Mouse (Mus musculus) lung, embryonic 16.5 days (tissue): Measurements from ENCODE around the gene Rnase10. TPM values are rescaled to one million over a fixed set of nuclear protein-coding genes. Genes with fewer than 3 reads are reported as not detected.
"Not testable (repeated sequence)": the region's sequence is repeated elsewhere in the genome, so short reads cannot be mapped to it uniquely, and the experiment has no call there.

Experiments
- ATAC-seq: fragments of 200-750 bp; cut with Nextera tagmentation; 2 replicates; pipeline ENCODE4 v1.8.0; 2017; ENCODE audit warnings: low read depth, mild to moderate bottlenecking, moderate library complexity
- H3K27ac ChIP-seq: fragments of 300-500 bp; sonication (generic); 2 replicates; pipeline ENCODE4 v1.5.1; 2014; ENCODE audit warnings: mild to moderate bottlenecking, control low read depth, low read length
- H3K27me3 ChIP-seq: fragments of 300-500 bp; sonication (generic); 2 replicates; pipeline ENCODE4 v1.6.1; 2014; ENCODE audit warnings: low read depth, low read length, mixed read lengths; ENCODE audit not compliant: control insufficient read depth, insufficient read depth
- H3K36me3 ChIP-seq: fragments of 300-500 bp; sonication (generic); 2 replicates; pipeline ENCODE4 v1.6.1; 2014; ENCODE audit warnings: low read length; ENCODE audit not compliant: control insufficient read depth, insufficient read depth
- H3K4me1 ChIP-seq: fragments of 300-500 bp; sonication (generic); replicated peaks from 2 replicates; pipeline ENCODE4 v1.6.1; 2014; ENCODE audit warnings: low read length, mixed read lengths; ENCODE audit not compliant: control insufficient read depth, insufficient read depth
- H3K4me2 ChIP-seq: fragments of 300-500 bp; sonication (generic); 2 replicates; pipeline ENCODE4 v1.6.1; 2014; ENCODE audit warnings: low read depth, low read length, control low read depth
- H3K4me3 ChIP-seq: fragments of 300-500 bp; sonication (generic); 2 replicates; pipeline ENCODE4 v1.5.1; 2014; ENCODE audit warnings: mild to moderate bottlenecking, low read length, control low read depth
- H3K9ac ChIP-seq: fragments of 300-500 bp; sonication (generic); 2 replicates; pipeline ENCODE4 v1.6.1; 2014; ENCODE audit warnings: low read length, control low read depth
- H3K9me3 ChIP-seq: fragments of 300-500 bp; sonication (generic); 2 replicates; pipeline ENCODE4 v1.6.1; 2016; ENCODE audit warnings: low read length; ENCODE audit not compliant: control insufficient read depth
- WGBS: fragments of 180-500 bp; shearing (Covaris S2); extraction: QIAGEN DNeasy Blood & Tissue Kit; methylation state at CpG from one replicate; pipeline ENCODE4 v1.1.7; 2014; 5-methylcytosine and 5-hydroxymethylcytosine counted together
- polyA plus RNA-seq: library from polyadenylated mRNA; unstranded; fragments of >200 nt; fragmentation: Nextera tagmentation; extraction: Ambion mirVana; gene quantifications from 2 replicates; pipeline ENCODE4 v1.2.1, GENCODE M21; 2015

Rnase10 gene
- polyA plus RNA-seq, 1 experiment from 2014 or later, result 0.26 TPM

GRCm38 (mm10) chr14:50975001-50975400 is 32.5 kb upstream of the Rnase10 start:
- no peaks in the 10 kb centered on the region for H3K36me3 ChIP-seq
- no peaks in the 10 kb centered on the region for H3K9me3 ChIP-seq
- H3K27me3 ChIP-seq, result no peaks in the 10 kb centered on the region
- no peak for ATAC-seq
- H3K9ac ChIP-seq, result no peak overlapping the region
- no peak overlapping the region for H3K4me2 ChIP-seq
- no peak overlapping the region for H3K27ac ChIP-seq
- no peak overlapping the region for H3K4me3 ChIP-seq
- 48% methylated on average over 5 of the region's 5 CpGs for WGBS
- H3K4me1 ChIP-seq, result no peaks in the 10 kb centered on the region

DNA sequence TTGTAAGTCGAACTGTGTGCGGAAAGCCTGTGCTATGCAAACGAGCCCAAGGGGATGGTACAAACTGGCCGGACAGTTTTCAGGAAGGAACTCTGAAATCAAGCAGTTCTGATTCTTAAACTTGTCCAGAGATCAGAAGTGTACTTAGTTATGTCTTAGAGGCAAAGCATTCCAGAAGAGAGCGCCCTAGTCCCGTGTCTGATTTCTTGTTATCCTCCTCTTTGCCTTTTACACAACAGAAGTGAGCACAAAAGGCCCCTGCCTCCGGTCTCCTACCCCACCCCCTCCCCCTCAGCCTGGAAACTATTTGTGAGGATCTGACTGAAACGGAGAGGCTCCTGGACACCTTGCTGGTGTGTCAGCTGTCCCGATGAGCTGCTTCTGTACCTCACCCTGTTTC is 30.9 kb upstream of the Rnase10 start:
- no peak overlapping the region for H3K4me3 ChIP-seq
- peak overlapping the region; percentile 33; the same call in 1 of the 2 replicates for H3K9ac ChIP-seq
- H3K9me3 ChIP-seq, result no peaks in the 10 kb centered on the region
- 23% methylated on average over 9 of the region's 9 CpGs for WGBS
- peak; percentile 71 for ATAC-seq
- no peak overlapping the region for H3K4me2 ChIP-seq
- H3K36me3 ChIP-seq, result no peaks in the 10 kb centered on the region
- no peaks in the 10 kb centered on the region for H3K27me3 ChIP-seq
- H3K4me1 ChIP-seq, result no peaks in the 10 kb centered on the region
- H3K27ac ChIP-seq, result no peak overlapping the region

DNA sequence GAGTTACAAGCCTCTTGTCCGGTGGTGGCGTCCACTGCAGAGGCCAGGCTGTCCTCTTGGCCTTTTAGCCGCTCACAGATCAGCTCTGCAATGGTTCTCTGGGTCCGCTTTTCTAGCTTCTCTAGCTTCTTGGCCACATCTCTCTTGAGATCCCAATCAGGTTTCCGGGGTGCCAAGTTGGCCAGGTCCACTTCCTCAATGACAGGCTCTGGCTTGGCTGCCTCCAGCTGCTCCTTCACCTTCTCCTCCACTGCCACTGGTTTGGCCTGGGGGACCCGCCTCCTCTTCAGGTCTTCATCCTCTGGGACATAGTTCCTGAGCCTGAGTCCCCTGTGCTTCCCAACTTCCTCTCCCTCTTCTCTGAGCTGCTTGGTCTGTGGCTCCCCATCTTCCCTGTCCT is 29.1 kb upstream of the Rnase10 start:
- not testable (repeated sequence) for H3K4me2 ChIP-seq, H3K9ac ChIP-seq, H3K27me3 ChIP-seq, H3K9me3 ChIP-seq, H3K4me1 ChIP-seq, H3K4me3 ChIP-seq, H3K36me3 ChIP-seq, ATAC-seq, H3K27ac ChIP-seq
- 91% methylated on average over 6 of the region's 6 CpGs for WGBS

DNA sequence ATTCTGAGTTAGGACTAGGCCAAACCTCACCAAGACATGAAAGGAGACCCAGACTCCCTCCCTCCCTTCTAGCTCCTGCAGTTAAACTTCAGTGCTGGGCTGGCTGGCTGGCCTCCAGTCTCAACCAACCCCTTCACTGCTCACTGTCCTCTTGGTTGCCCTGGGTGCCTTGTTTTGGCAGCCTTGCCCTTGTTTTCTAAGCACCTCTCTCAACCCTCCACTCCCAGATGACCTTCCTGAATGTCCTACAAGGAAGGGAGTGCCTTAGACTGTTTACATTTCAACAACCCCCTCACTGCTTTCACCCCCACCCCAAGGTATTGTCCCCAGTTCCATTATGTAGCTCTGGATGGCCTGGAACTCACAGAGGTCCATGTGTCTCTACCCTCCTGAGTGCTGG is 27.9 kb upstream of the Rnase10 start:
- no peaks in the 10 kb centered on the region for H3K36me3 ChIP-seq
- no peak overlapping the region for H3K27ac ChIP-seq
- H3K9ac ChIP-seq, result no peak overlapping the region
- H3K9me3 ChIP-seq, result no peaks in the 10 kb centered on the region
- no peak overlapping the region for H3K4me2 ChIP-seq
- ATAC-seq, result no peak
- no peaks in the 10 kb centered on the region for H3K27me3 ChIP-seq
- no peak overlapping the region for H3K4me3 ChIP-seq
- H3K4me1 ChIP-seq, result no peaks in the 10 kb centered on the region

- Histone ChIP-seq H3K27me3 (no peaks in the 10 kb centered on the region), H3K4me3 (no peak overlapping the region), H3K9ac (no peak overlapping the region), H3K9me3 (no peaks in the 10 kb centered on the region), H3K36me3 (no peaks in the 10 kb centered on the region), H3K27ac (no peak overlapping the region), H3K4me1 (no peaks in the 10 kb centered on the region), H3K4me2 (no peak overlapping the region)
- WGBS, result 32% methylated on average over 2 of the region's 2 CpGs
- ATAC-seq, result no peak
Observed at GRCm38 (mm10) chr14:50981207-50981606, 26.3 kb upstream of the Rnase10 start.

- ATAC-seq, result no peak
- H3K27me3 ChIP-seq, result no peaks in the 10 kb centered on the region
- 64% methylated on average over 5 of the region's 5 CpGs for WGBS
- no peak overlapping the region for H3K9ac ChIP-seq
- no peak overlapping the region for H3K4me3 ChIP-seq
- no peak overlapping the region for H3K27ac ChIP-seq
- H3K36me3 ChIP-seq, result no peaks in the 10 kb centered on the region
- H3K9me3 ChIP-seq, result no peaks in the 10 kb centered on the region
- no peak overlapping the region for H3K4me2 ChIP-seq
- H3K4me1 ChIP-seq, result no peaks in the 10 kb centered on the region
Observed at GRCm38 (mm10) chr14:50981837-50982236, 25.7 kb upstream of the Rnase10 start.

GRCm38 (mm10) chr14:50987668-50988067 is 19.9 kb upstream of the Rnase10 start:
- Histone ChIP-seq H3K4me1 (no peaks in the 10 kb centered on the region), H3K9ac (no peak overlapping the region), H3K4me2 (no peak overlapping the region), H3K27ac (no peak overlapping the region), H3K4me3 (no peak overlapping the region), H3K36me3 (no peaks in the 10 kb centered on the region), H3K27me3 (no peaks in the 10 kb centered on the region), H3K9me3 (no peaks in the 10 kb centered on the region)
- 76% methylated on average over 2 of the region's 2 CpGs for WGBS
- ATAC-seq, result no peak

DNA sequence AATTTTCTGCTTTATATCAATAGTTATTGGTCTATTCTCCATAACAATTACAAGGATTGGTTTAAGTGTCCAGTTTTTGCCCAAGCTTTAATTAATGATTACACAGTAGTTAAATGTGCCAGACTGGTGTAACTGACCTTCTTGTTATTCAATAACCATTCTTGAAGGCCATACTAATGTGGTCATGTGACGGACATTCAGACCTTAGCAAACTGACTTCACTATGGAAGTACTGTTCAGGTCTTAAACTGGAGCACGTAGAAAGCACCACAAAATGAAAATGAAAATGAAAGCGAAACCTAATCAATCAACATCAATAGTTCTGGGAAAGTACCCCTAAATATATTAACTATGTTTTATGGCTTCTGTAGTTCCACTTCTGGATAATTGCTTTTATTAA is 16.5 kb upstream of the Rnase10 start:
- Histone ChIP-seq H3K27me3 (no peaks in the 10 kb centered on the region), H3K27ac (no peak overlapping the region)
- ATAC-seq, result no peak

GRCm38 (mm10) chr14:50997088-50997487 is 10.5 kb upstream of the Rnase10 start:
- H3K36me3 ChIP-seq, result no peaks in the 10 kb centered on the region
- H3K27ac ChIP-seq, result peak overlapping the region; percentile 58
- 57% methylated on average over 3 of the region's 3 CpGs for WGBS
- H3K9ac ChIP-seq, result no peak overlapping the region
- no peaks in the 10 kb centered on the region for H3K27me3 ChIP-seq
- H3K9me3 ChIP-seq, result no peaks in the 10 kb centered on the region
- no peaks in the 10 kb centered on the region for H3K4me1 ChIP-seq
- H3K4me3 ChIP-seq, result no peak overlapping the region
- ATAC-seq, result no peak
- H3K4me2 ChIP-seq, result no peak overlapping the region

More for the DNA sequence above, 16.5 kb upstream of the Rnase10 start:
- no peaks in the 10 kb centered on the region for H3K9me3 ChIP-seq
- no peak overlapping the region for H3K4me3 ChIP-seq
- no peaks in the 10 kb centered on the region for H3K4me1 ChIP-seq
- H3K9ac ChIP-seq, result no peak overlapping the region
- no peak overlapping the region for H3K4me2 ChIP-seq
- no peaks in the 10 kb centered on the region for H3K36me3 ChIP-seq
- WGBS, result 67% methylated on average over 3 of the region's 3 CpGs

DNA sequence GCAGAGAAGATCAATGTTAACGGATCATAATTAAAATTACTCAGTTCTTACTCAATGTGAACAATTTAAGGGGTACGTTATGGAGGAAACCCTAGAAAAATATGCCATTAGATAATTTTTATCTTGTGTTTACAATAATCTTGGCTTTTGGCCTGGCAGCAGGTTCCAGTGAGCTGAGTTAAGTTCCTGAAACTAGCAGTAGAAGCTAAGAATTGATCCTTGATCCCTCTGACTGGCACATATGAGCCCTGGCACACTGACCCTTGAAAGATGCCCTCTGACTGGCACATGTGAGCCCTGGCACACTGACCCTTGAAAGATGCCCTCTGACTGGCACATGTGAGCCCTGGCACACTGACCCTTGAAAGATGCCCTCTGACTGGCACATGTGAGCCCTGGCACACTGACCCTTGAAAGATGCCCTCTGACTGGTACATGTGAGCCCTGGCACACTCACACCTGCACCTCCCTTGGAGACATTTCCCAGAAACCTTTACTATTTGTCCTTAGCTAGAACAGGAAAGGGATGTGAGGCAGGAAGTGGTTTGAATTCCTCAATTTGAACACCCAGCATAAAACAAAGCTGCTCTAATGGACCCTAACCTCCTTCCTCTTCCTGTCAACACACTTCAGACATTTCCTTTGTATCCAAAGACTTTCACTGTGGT is 9.4 kb upstream of the Rnase10 start:
- Histone ChIP-seq H3K27me3 (no peaks in the 10 kb centered on the region), H3K36me3 (no peaks in the 10 kb centered on the region), H3K27ac (peak overlapping the region; percentile 33; the same call in 1 of the 2 replicates), H3K4me1 (no peaks in the 10 kb centered on the region), H3K9ac (no peak overlapping the region), H3K9me3 (no peaks in the 10 kb centered on the region), H3K4me3 (no peak overlapping the region), H3K4me2 (no peak overlapping the region)
- ATAC-seq, result peak; percentile 68
- WGBS, result 48% methylated on average over 2 of the region's 2 CpGs
